14 mouse cellular contexts compared by ENCODE assay signal in the genomic region with DNA sequence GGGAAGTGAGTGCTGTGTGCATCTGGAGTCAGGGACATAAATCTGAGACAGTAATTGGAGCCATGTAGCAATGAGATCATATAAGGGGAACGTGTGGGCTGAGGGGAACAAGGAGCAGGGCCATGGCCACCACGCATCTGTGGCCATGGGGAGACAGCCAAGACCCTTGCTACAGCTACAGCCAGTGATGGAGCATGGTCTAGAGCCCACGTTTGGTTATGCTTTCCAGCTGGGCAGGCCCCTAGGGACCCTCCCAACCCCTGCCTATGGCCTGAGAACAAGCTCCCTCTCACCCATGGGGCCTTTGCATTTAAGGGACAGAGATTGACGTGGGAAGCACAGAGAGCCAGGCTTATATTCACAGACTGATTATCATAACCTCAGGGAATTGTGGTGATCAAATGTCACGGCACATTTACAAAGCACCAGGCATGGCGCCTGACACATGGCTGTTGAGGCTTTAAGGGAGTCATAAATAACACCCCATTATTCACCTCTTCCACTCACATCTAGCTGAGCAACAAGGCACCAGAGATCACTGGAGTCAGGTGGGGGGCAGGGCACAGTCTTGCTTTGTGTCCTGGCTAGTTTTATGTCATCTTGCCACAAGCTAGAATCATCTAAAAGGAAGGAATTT.
DNase-seq lines count a peak whose midpoint lies in the region; ATAC-seq and TF ChIP-seq lines count a peak whose summit lies in the region.
"Had no signal": no experiment of that assay in that cellular context is flagged by ENCODE, and none has a peak within 500 bp of the region (broad histone marks: within the 10 kb centered on the region; RNA-seq: fewer than 3 reads in every experiment).

No protein-coding gene starts in this region.

- no peak for TF ChIP-seq POLR2A in kidney, adult 2 months (IDR thresholded peaks at IDR 0.05; ENCODE audit: low read depth, low read length)

- no peak for DNase-seq in kidney, adult 2 months
- peak; percentile 48 for DNase-seq in embryo, embryonic 11 days
- no peak for DNase-seq in adipocyte (ENCODE audit: low spot score)
- DNase-seq in lung, postnatal 36 days, result no peak
- DNase-seq: adrenal gland, postnatal 36 days; cerebellum, postnatal 14 days; gastrocnemius, postnatal 36 days; kidney, adult 18-20 months; spleen, adult 18-20 months; thymus, postnatal 36 days had no signal

- no peak overlapping the region for H3K4me3 ChIP-seq in kidney, embryonic 14.5 days (ENCODE audit: low read length)
- no peak overlapping the region for H3K4me3 ChIP-seq in kidney, adult 2 months (ENCODE audit: insufficient read depth, low read depth, low read length)
- H3K4me3 ChIP-seq in embryonic facial prominence, embryonic 12.5 days, result no peak overlapping the region
- no peak overlapping the region for H3K4me3 ChIP-seq in limb, embryonic 13.5 days

- 21% methylated on average over 6 of the region's 6 CpGs for WGBS in kidney, embryonic 14.5 days
- WGBS in kidney, adult 2 months, result 58% methylated on average over 6 of the region's 6 CpGs
- 47% methylated on average over 6 of the region's 6 CpGs for WGBS in embryonic facial prominence, embryonic 12.5 days
- WGBS in limb, embryonic 13.5 days, result 19% methylated on average over 6 of the region's 6 CpGs

- H3K4me2 ChIP-seq in kidney, embryonic 14.5 days (replicated peaks; ENCODE audit: low read depth, low read length), result no peak overlapping the region
- H3K4me2 ChIP-seq in embryonic facial prominence, embryonic 12.5 days (replicated peaks), result no peak overlapping the region
- H3K4me2 ChIP-seq in limb, embryonic 13.5 days (replicated peaks), result no peak overlapping the region

- peak; percentile 83 for ATAC-seq in kidney, embryonic 14.5 days (ENCODE audit: low FRiP score, low TSS enrichment)
- 0 out of 2 replicates have a peak, but pooled peaks have one; percentile 28 for ATAC-seq in embryonic facial prominence, embryonic 12.5 days (ENCODE audit: insufficient number of reproducible peaks, insufficient read depth, low FRiP score, low TSS enrichment)
- ATAC-seq in limb, embryonic 13.5 days (ENCODE audit: low FRiP score, low read depth), result peak; percentile 77

- H3K27me3 ChIP-seq in kidney, embryonic 14.5 days (ENCODE audit: control insufficient read depth, insufficient read depth, low read length), result no peaks in the 10 kb centered on the region
- no peaks in the 10 kb centered on the region for H3K27me3 ChIP-seq in kidney, adult 2 months (replicated peaks; ENCODE audit: control insufficient read depth, insufficient read depth, low read length)
- no peaks in the 10 kb centered on the region for H3K27me3 ChIP-seq in embryonic facial prominence, embryonic 12.5 days
- H3K27me3 ChIP-seq in limb, embryonic 13.5 days, result peaks cover 3% of the 10 kb centered on the region; the same call in 1 of the 2 replicates

- H3K36me3 ChIP-seq in kidney, embryonic 14.5 days (ENCODE audit: control insufficient read depth, insufficient read depth, low read length), result no peaks in the 10 kb centered on the region
- H3K36me3 ChIP-seq in kidney, adult 2 months (ENCODE audit: control insufficient read depth, insufficient read depth, low read length), result no peaks in the 10 kb centered on the region
- no peaks in the 10 kb centered on the region for H3K36me3 ChIP-seq in embryonic facial prominence, embryonic 12.5 days
- H3K36me3 ChIP-seq in limb, embryonic 13.5 days, result no peaks in the 10 kb centered on the region

- no peaks in the 10 kb centered on the region for H3K9me3 ChIP-seq in kidney, embryonic 14.5 days (ENCODE audit: control insufficient read depth, low read length)
- H3K9me3 ChIP-seq in embryonic facial prominence, embryonic 12.5 days, result no peaks in the 10 kb centered on the region
- no peaks in the 10 kb centered on the region; the same call in 1 of the 2 replicates for H3K9me3 ChIP-seq in limb, embryonic 13.5 days

- no peak overlapping the region for H3K9ac ChIP-seq in kidney, embryonic 14.5 days (ENCODE audit: low read depth, low read length)
- H3K9ac ChIP-seq in embryonic facial prominence, embryonic 12.5 days, result no peak overlapping the region
- no peak overlapping the region for H3K9ac ChIP-seq in limb, embryonic 13.5 days

- H3K4me1 ChIP-seq in kidney, embryonic 14.5 days (ENCODE audit: control insufficient read depth, insufficient read depth, low read length), result 0 out of 2 replicates have a peak, but pooled peaks cover 5% of the 10 kb centered on the region
- no peaks in the 10 kb centered on the region for H3K4me1 ChIP-seq in kidney, adult 2 months (ENCODE audit: control insufficient read depth, insufficient read depth, low read length)
- H3K4me1 ChIP-seq in embryonic facial prominence, embryonic 12.5 days, result no peaks in the 10 kb centered on the region; the same call in 1 of the 2 replicates
- H3K4me1 ChIP-seq in limb, embryonic 13.5 days, result peaks cover 26% of the 10 kb centered on the region

- no peak overlapping the region for H3K27ac ChIP-seq in kidney, embryonic 14.5 days (ENCODE audit: low read depth, low read length)
- no peak overlapping the region for H3K27ac ChIP-seq in kidney, adult 2 months (ENCODE audit: insufficient read depth, low read depth, low read length)
- no peak overlapping the region for H3K27ac ChIP-seq in embryonic facial prominence, embryonic 12.5 days
- H3K27ac ChIP-seq in limb, embryonic 13.5 days, result peak overlapping the region; percentile 28; the same call in 1 of the 2 replicates
- H3K27ac ChIP-seq: macrophage had no signal

- no peak for TF ChIP-seq CTCF in kidney, adult 2 months (conservative IDR thresholded peaks at IDR 0.05; ENCODE audit: insufficient read depth, insufficient read length, low read depth, low read length)

Comparison
In these comparisons a context has a peak if more than half of its experiments do, and no peak if none do; other contexts are left out.
1. ATAC-seq: peak in every context shown above with its lines; median percentile 83 in kidney, embryonic 14.5 days; 77 in limb, embryonic 13.5 days; 28 in embryonic facial prominence, embryonic 12.5 days.